Mouse (Mus musculus) left cerebral cortex, adult 8-10 months (tissue): Measurements from ENCODE around the gene Rnf2. TPM values are rescaled to one million over a fixed set of nuclear protein-coding genes. Genes with fewer than 3 reads are reported as not detected.

Source experiments
- DNase-seq, 2 experiments: peaks; one replicate each; pipeline ENCODE4 v3.0.0; 2022; ENCODE audit warnings: low spot score in 2 of 2
- total RNA-seq, 4 experiments: library from RNA; stranded (reverse); gene quantifications; 2 replicates each; pipeline ENCODE4 v1.2.4; 2022

The Rnf2 gene
- 10 to 100 TPM; 27.0 to 32.2 (median 29.9) TPM for total RNA-seq

DNA sequence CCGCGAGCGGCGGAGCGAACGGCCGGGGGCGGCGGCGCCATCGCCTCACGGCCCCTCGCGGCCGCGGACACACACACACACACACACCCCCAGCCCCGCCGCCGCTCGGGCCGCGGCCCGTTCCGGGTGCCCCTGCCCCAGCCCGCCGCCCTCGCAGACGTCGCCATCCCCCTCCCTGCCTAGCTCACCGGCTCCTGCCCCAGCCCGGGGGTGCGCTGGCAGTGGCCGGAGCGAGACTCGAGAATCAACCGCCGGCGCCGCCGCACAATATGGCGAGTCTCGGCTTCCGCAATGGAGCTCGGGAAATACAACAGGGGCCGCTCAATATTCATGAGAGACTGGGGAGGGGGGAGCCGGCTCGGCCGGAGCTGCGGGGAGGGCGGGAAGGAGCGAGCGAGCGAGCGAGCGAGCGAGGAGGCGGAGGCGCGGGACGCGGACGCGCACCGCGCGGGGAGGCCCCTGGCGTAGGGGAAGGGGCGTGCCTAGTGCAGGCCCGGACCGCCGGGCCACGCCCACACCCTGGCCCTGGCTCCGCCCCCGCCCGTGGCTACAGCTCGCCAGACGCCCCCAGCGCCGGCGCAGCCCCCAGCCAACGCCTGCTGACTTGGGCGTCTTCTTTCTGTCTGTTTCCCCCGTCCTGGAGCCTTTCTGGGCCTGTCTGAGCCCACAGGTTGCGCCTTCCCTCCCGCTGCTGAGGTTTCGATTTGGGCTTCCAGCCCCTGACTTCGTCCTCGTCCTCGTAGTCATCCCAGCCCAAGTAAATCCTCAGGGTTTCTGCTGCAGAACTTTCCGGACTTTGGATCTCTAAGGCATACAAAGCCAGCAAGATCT lies at the start of gene Rnf2:
Rnf2 (minus strand) TSS at position 425 of the 831 bp plus-strand sequence.
- DNase-seq: peak; percentile 72 to 88

- no peak for DNase-seq
Measured at GRCm38 (mm10) chr1:151549794-151550193, 49.0 kb upstream of the Rnf2 start.

- no peak for DNase-seq
Measured at GRCm38 (mm10) chr1:151548896-151549610, 48.3 kb upstream of the Rnf2 start.

DNA sequence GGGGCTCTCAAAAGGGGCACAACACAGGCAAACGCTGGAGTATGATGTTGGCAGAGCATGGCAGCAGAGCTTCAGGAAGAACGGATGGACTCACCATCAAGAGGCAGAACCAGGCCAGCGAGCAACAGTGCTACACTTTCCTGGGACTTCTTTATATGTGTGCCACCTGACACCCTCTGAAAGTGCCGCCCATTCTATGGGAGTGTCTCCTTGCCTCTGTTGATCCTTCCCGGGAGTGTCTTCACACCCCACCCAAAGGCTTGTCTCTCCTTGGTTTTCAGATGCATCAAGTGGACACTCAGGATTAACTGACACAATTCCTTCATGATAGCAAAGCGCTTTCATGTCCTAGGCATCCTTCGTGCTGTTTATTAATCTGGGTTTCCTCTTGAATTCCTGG lies 44.8 kb upstream of the Rnf2 start:
- DNase-seq: no peak

DNA sequence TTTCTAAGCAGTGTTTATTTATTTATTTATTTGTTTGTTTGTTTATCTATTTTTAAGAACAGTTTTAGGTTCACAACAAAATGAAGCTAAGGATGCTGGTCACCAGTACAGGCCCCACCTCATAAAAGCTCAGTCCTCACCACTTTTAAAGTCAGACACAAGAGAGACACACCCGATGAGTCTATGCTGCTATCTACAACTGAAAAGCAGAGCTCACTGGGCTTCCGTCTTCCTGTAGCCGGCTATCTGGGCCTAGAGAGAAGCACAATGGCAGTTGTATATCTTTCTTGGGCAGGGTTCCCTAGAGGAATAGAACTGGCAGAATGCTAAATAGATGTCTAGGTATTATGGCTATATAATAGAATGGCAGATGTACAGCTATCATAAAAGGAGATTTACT lies 43.8 kb upstream of the Rnf2 start:
- no peak for DNase-seq

DNA sequence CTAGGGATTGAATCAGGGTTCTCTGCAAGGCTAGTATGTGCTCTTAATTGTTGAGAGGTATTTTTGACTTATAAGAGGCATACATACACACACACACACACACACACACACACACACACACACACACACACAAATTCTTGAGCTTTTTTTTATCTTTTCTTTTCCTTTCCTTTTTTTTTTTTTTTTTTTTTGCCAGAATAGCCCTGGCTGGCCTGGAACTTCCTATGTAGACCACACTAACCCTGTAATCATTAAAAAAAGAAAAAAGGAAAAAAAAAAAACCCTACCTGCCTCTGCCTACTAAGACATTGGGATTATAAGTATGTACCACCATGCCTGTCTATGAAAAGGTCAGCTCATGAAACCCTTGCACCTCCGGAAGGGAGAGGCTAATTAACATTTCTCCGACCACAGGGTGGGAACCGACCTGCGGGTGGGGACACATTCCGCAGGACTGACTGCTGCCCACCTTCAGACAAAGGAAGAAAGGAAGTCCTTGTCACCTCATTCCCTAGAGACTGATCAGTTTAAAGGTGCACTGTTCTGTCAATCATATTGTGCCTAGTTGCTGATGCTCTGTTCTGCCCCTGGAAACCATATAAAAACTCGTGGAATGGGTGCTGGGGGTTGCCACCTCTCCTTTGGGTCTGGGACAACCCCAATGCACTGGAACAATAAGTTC lies 43.2 kb upstream of the Rnf2 start:
- DNase-seq: no peak

DNA sequence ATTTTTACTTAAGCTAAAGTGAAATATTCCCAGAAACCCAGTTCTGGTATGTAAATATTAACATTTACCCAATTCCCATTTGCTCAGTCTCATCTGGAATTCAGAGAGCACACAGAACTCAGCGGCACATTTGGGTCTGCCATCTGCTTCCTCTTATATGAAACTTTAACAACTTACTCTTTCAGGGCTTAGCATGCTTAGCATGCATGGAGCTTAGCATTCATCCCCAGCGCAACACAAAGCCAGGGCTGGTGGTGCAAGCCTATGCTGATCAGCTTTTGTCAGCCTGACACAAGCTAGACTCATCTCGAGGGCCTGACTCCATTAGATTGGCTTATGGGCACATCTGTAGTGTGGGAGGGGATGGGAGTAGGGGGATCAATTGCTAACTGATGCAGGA lies 25.9 kb upstream of the Rnf2 start:
- DNase-seq: peak in 1 of 2 experiments; percentile 27

DNA sequence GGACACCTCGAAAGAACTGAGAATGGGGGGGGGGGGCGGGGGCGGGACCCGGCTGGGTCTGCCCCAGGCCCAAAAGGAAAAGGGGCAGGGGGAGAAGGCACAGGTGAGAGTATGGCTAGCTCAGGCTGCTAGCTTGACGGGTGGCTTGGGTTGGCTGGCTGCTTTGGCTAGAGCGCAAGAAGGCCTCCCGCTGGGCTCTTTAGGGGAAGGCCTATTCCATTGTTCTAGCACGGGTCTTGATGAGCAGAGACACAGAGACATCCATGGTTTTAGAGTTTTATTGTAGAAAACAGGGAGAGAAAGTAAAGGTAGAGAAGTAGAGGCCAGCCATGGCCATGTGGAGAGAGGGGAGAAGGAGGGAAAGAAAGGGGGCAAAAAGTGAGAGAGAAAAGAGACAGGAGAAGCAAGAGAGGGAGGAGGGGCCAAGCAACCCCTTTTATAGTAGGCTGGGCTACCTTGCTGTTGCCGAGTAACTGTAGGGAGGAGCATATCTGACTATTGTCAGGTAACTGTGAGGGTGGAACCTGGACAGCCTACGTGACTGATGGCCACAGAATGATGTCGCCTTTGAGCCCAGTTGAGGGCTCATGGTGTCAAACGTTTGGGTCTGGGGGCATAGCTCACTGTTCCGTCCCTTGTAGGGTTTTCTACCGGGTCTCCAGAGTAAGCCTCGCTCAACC lies 17.0 kb upstream of the Rnf2 start:
- DNase-seq: no peak

DNA sequence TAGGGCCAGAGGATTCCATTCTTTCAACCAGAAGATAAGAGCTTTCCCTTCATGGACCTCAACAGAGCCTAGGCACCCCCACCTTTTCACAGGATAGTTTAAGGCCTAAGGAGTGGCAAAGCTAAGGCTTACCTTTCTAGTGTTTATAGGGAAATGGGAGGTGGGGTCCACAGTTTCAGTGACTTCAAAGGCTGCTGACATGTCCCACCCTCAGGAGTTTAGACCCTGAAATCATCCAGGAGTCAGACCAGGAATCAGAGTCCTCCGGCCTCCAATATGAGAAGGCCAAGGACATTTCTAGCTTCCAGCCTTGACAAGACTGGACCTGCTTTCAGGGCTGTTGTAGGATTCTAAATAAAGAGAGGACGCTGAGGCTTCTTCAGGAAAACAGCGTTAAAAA lies 16.1 kb upstream of the Rnf2 start:
- no peak for DNase-seq

DNA sequence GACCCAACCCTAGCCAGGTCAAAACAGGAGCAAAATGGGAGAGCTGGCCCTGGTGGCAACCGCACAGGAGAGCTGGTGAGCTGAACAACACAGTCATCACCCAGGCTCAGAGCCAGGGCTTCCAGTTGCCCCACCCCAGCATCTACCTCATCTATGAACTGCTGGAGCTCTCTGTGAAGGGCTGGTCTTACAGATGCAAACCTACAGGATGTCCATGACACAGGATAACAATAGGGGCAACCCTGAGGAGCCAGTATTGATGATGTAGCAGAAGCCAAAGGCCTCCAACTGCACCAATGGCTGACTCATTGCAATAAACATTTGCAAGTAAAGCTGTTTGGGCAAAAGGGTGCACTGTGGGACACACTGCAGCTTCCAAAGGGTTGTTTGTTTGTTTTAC lies 15.0 kb upstream of the Rnf2 start:
- no peak for DNase-seq

DNA sequence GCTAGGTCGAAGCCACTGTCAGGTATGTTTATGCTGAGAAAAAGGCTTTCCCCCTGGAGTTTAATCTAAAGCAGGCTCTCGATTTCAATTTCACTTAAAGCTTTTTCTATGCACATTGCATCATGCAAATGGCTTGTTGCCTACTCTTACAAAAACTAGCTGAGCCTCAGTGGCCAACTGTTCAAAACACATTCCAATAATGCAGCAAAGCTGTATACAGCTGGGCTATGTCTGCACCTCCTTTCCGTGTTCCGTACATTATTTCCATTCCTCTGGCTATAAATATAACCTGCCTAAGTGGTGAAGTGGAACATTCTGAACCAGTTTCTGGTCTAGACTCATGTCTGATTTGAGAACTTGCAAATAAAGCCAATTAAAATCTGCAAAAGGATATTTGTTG lies 13.4 kb upstream of the Rnf2 start:
- peak in 1 of 2 experiments; percentile 15 for DNase-seq

DNA sequence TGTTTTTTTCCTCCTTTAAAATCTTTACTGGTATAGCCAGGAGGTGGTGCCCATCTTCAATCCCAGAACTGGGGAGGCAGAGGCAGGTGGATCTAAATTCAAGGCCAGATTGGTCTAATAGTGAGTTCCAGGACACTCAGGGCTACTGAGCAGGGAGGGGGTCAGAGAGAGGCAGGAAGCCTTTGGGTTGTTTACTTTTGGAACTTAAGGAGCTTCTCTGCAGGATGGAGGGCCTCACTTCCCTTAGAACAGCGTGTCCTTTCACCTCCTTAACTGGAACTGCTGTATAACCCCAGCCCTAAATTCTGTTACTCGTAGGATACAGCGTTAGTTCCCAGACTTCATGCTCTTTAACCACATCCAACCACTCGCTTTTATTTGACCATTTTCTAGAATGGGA lies 10.1 kb upstream of the Rnf2 start:
- no peak for DNase-seq

- peak; percentile 17 to 33 for DNase-seq
Measured at GRCm38 (mm10) chr1:151499815-151500501, 797 bp downstream of the Rnf2 start.

GRCm38 (mm10) chr1:151498381-151498780 lies 2.4 kb downstream of the Rnf2 start:
- DNase-seq: no peak

- no peak for DNase-seq
Measured at GRCm38 (mm10) chr1:151497942-151498341, 2.8 kb downstream of the Rnf2 start.

DNA sequence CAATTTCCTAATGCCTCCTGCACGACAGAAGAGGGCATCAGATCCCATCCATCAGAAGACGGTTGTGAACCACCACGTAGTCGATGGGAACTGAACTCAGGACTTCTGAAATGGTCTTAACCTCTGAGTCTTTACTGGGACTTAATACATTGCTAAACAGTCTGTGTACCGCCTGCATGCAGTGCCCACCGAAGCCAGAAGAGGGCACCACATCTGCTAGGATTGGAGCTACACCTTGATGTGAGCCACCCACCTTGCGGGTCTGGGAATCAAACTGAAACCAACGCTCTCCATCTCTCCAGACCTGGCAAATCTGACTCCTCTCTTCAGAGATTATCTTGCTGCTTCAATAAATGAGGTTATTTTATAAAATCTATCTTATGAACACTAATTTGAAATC lies 3.7 kb downstream of the Rnf2 start:
- DNase-seq: no peak

DNA sequence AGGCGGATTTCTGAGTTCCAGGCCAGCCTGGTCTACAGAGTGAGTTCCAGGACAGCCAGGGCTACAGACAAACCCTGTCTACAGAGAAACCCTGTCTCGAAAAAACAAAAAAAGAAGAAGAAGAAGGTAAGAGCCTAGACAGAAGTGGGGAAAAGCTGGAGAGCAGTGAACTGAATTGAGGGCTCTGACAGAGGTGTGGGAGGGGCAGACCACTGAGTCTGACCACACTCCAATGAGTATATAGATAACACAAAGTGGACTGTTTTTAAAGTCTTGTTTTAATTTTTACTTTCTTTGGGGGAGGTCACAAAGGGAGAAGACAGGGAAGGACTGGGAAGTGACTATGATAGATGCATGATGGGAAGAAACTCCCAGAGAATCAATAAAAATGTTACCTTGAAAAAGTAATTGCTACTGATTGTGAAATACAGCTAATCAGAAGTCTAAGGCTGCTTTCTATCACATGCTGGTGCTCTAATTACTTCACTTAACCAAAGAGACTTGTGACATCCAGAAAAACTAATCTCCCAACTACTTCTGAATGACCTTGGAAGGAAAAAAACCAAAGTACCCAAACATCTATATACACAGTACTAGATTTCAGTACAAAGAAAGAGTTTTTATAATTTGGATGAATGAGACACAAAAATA lies 5.0 kb downstream of the Rnf2 start:
- no peak for DNase-seq

GRCm38 (mm10) chr1:151494711-151495110 lies 6.0 kb downstream of the Rnf2 start:
- DNase-seq: no peak

DNA sequence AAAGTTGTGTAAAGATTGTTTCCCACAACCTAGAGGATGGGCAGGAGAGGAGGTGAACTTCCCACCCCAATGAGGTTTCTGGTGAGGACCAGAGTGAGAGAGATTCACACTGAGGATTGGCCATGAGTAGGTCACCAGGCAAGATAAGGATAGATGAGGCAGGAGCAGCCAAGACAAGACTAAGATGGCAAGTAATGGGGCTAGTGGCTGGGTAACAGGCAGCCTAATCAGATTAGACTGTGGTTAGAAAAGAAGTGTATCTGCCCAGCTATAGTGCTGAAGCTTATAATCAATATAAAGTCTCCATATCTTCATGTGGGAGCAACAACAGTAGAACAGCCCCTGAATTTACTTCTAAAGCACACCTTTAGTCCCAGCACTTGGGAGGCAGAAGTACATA lies 6.9 kb downstream of the Rnf2 start:
- DNase-seq: no peak

DNA sequence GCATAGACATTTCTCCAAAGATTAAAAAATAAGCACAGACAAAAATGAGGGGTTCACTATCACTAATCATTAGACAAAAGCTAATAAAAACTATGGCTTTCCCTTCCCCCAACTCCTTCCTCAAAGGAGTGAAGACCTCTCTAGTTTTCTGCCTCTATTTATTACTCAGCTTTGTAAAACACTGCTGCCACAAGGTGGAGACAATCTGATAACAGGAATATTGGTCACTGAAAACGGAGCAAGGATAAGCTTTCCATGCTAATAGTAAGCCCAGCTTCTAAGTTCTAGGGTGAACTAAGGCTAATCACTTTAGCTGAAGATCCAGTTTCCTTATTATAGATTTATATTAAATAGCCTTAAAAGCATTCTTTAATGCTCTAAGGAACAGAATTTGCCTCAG lies 8.3 kb downstream of the Rnf2 start:
- no peak for DNase-seq

DNA sequence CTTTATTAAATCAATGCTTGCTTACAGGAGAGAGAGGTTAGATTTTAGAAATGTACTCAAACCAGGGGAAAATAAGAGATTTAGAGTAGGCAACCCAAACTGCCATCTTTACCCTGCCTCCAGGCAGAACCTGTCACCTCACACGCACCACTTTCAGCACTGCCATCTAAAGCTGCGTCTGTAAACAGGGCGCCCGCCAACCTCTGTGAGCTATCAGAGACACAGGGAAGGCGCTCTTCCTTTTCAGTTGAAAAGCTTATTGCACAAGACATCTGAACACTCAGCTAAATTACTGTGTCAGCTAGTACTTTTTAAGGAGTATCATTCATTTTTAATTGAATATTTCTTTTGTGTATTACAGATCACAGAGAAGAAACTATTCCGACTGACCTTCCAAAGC lies 10.9 kb downstream of the Rnf2 start:
- DNase-seq: no peak
